Mouse (Mus musculus): ENCODE results near the gene Gm21992.

- TF ChIP-seq CTCF (conservative IDR thresholded peaks at IDR 0.05; ENCODE audit: low read length) (no peak), POU5F1 (IDR thresholded peaks at IDR 0.05; ENCODE audit: borderline replicate concordance, low read length) (no peak)
Observed at GRCm38 (mm10) chr19:4837049-4837448, 25.6 kb upstream of the Gm21992 start.
